Mouse (Mus musculus) erythroblast, embryonic 14.5 days (primary cell): ENCODE results near the gene E2f1.

Source experiments
- GATA1 ChIP-seq: IDR thresholded peaks from 2 replicates; pipeline ENCODE4 v1.6.1; 2012; ENCODE audit warnings: low read length, inconsistent platforms, mixed read lengths
- TAL1 ChIP-seq: IDR thresholded peaks from 3 replicates; pipeline ENCODE4 v1.6.1; 2012; ENCODE audit warnings: low read length, inconsistent platforms, mixed read lengths

DNA sequence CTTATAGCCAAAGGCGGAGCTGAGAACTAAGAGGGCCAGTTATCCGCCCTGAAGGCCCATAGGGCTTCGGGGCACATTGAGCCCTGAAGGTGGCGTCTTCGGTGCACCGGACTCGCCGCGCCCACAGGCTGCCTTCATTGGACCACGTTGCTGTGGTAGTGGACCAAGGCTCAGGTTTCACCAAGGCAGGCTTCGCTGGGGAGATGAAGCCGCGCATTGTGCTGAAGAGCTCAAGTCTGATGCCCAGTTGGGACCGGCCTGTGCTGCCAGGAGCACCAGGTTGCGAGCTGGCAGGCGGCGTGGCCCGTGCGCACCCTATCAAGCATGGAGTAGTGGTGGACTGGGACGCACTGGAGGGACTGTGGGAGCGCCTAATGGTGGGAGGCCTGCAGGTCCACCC lies 17.8 kb downstream of the E2f1 start:
- no peak for TF ChIP-seq TAL1
- TF ChIP-seq GATA1, result no peak
